Mouse (Mus musculus) ES-E14 (cell line): ENCODE data around the gene Il15ra. TPM values are rescaled to one million over a fixed set of nuclear protein-coding genes. Genes with fewer than 3 reads are reported as not detected.

Source experiments
- DNase-seq: peaks from one replicate; pipeline ENCODE4 v3.0.0-alpha.2; 2013; ENCODE audit warnings: low read depth, low spot score
- H3K27ac ChIP-seq: 2 replicates; pipeline ENCODE4 v1.5.1; 2012; ENCODE audit warnings: low read depth, mild to moderate bottlenecking, low read length, moderate library complexity, mixed read lengths; ENCODE audit not compliant: poor library complexity, insufficient read depth, severe bottlenecking
- H3K36me3 ChIP-seq: 2 replicates; pipeline ENCODE4 v1.6.1; 2012; ENCODE audit warnings: mild to moderate bottlenecking, low read length, moderate library complexity, mixed read lengths; ENCODE audit not compliant: control insufficient read depth, poor library complexity, insufficient read depth, severe bottlenecking
- H3K4me1 ChIP-seq, 2 experiments: fragments of 150-350 bp in 1 of 2; sonication (generic) in 1 of 2; 2 replicates each; pipeline ENCODE4 v1.6.1; 2012; ENCODE audit warnings: low read length in 2 of 2, mild to moderate bottlenecking in 1 of 2, mixed read lengths in 1 of 2; ENCODE audit not compliant: control insufficient read depth in 2 of 2, insufficient read depth in 2 of 2, poor library complexity in 1 of 2
- H3K4me3 ChIP-seq, 2 experiments: fragments of 150-350 bp in 1 of 2; sonication (generic) in 1 of 2; 2 replicates each; pipeline ENCODE4 v1.5.1; 2012; ENCODE audit warnings: low read length in 2 of 2, low read depth in 1 of 2, mild to moderate bottlenecking in 1 of 2, mixed read lengths in 1 of 2; ENCODE audit not compliant: insufficient read depth in 1 of 2, poor library complexity in 1 of 2, severe bottlenecking in 1 of 2
- H3K9ac ChIP-seq: 2 replicates; pipeline ENCODE4 v1.6.1; 2012; ENCODE audit warnings: low read depth, mild to moderate bottlenecking, low read length, mixed read lengths; ENCODE audit not compliant: poor library complexity, insufficient read depth, severe bottlenecking
- H3K9me3 ChIP-seq: fragments of 150-350 bp; sonication (generic); 2 replicates; pipeline ENCODE4 v1.6.1; 2012; ENCODE audit warnings: low read depth, mild to moderate bottlenecking, low read length; ENCODE audit not compliant: control insufficient read depth, insufficient read depth
- CHD2 ChIP-seq: IDR thresholded peaks from 2 replicates; pipeline ENCODE4 v1.6.1; 2014; ENCODE audit warnings: mild to moderate bottlenecking, low read depth, low read length, inconsistent platforms
- HCFC1 ChIP-seq: IDR thresholded peaks from 2 replicates; pipeline ENCODE4 v1.6.1; 2012; ENCODE audit warnings: low read length, inconsistent platforms, borderline replicate concordance; ENCODE audit not compliant: insufficient read depth
- MAFK ChIP-seq: IDR thresholded peaks from 2 replicates; pipeline ENCODE4 v1.6.1; 2014; ENCODE audit warnings: mild to moderate bottlenecking, low read depth, low read length, inconsistent platforms; ENCODE audit not compliant: insufficient read depth
- ZC3H11A ChIP-seq: IDR thresholded peaks from 2 replicates; pipeline ENCODE4 v1.6.1; 2012; ENCODE audit warnings: low read depth, mild to moderate bottlenecking, inconsistent platforms, low read length, borderline replicate concordance
- ZNF384 ChIP-seq: IDR thresholded peaks from 2 replicates; pipeline ENCODE4 v1.6.1; 2012; ENCODE audit warnings: low read depth, low read length, inconsistent platforms
- in situ Hi-C, 2 experiments: fragments of 600-800 bp; cut with MboI; formaldehyde crosslinking; loops; one replicate each; pipeline ENCODE4 v1.15.1; 2025; ENCODE audit warnings: low sequenced_read_pairs in 2 of 2, inconsistent platforms in 1 of 2; ENCODE audit not compliant: unreplicated experiment in 2 of 2
- total RNA-seq: library from RNA; depleted of rRNA; stranded (reverse); fragments of 300-350 nt; gene quantifications from 2 replicates; pipeline ENCODE4 v1.2.3, GENCODE M21; 2012

Gene Il15ra
- total RNA-seq, 1 experiment = 2.4 TPM

DNA sequence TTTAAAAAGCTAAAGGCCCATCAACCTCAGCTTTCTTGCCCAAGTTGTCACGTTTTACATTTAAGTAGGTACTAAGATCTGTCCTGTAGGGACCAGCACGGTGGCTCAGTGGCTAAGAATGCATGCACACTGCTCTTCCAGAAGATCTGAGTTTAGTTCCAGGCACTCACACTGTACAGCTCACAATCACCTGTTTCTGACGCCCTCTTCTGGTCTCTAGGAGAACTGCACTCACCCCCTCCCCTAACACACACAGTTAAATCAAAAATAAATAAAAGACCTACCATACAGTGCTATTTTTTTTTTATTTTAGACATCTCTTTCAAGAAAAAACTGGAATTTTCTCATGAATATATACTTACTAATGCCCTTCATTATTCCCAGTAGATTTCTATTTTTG is 32.9 kb upstream of the Il15ra start:
- H3K27ac ChIP-seq = no peak overlapping the region
- no peak for TF ChIP-seq ZC3H11A
- no peak for TF ChIP-seq CHD2
- no peak for TF ChIP-seq ZNF384
- no peak for TF ChIP-seq MAFK
- no peak for TF ChIP-seq HCFC1
- H3K9ac ChIP-seq = no peak overlapping the region
- H3K4me1 ChIP-seq = no peaks in the 10 kb centered on the region
- no peaks in the 10 kb centered on the region for H3K9me3 ChIP-seq
- no peak overlapping the region for H3K4me3 ChIP-seq
- in situ Hi-C loops = no loop called here
- H3K36me3 ChIP-seq = no peaks in the 10 kb centered on the region
- DNase-seq = no peak

DNA sequence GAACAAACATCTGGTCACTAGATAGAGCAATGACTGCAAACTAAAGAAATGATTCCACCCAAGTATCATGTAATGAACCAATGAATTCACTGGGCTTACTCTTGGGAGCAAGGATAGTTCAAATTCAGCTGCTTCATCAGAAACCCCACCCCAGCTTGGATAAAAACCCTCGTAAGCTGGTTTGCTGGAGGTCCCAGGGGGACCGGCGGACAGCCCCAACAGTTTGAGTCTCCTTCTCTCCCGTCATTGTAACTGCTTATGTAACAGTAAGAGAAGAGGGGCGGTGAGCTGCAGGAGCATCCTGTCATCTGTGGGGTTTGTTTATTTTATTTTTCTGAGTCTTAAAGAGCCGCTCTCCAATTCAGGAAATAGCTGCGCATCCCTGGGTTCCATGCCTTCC is 25.5 kb upstream of the Il15ra start:
- in situ Hi-C loops = no loop called here

DNA sequence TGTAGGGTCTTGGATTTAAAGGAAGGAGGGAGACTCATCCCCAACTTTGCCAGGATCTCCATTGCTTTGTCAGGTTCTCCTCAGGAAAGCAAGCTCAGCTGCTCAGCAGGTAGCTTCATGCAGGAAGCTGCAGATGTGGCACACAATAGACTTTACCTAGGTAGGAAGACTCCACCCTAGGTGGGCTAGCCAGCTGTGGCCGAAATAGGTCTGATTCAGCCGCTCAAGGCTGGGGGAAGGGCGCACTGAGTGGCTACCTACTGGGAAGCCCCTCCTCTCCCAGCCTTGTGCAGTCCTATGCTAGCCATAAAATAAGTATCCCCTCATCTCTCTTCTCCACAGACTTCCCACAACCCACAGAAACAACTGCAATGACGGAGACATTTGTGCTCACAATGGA is 22.4 kb upstream of the Il15ra start:
- no peak overlapping the region for H3K27ac ChIP-seq
- in situ Hi-C loops = no loop called here
- TF ChIP-seq ZC3H11A (no peak), MAFK (no peak), ZNF384 (no peak), HCFC1 (no peak), CHD2 (no peak)

More for the DNA sequence above, 25.5 kb upstream of the Il15ra start:
- Histone ChIP-seq H3K4me3 (no peak overlapping the region), H3K36me3 (no peaks in the 10 kb centered on the region), H3K4me1 (peaks cover 8 to 16% of the 10 kb centered on the region in 2 experiments; a peak in 2 of 4 replicates), H3K9me3 (no peaks in the 10 kb centered on the region), H3K9ac (no peak overlapping the region), H3K27ac (no peak overlapping the region)
- DNase-seq = no peak
- TF ChIP-seq ZC3H11A = no peak
- TF ChIP-seq MAFK = no peak
- TF ChIP-seq HCFC1 = no peak
- TF ChIP-seq ZNF384 = no peak
- no peak for TF ChIP-seq CHD2

DNA sequence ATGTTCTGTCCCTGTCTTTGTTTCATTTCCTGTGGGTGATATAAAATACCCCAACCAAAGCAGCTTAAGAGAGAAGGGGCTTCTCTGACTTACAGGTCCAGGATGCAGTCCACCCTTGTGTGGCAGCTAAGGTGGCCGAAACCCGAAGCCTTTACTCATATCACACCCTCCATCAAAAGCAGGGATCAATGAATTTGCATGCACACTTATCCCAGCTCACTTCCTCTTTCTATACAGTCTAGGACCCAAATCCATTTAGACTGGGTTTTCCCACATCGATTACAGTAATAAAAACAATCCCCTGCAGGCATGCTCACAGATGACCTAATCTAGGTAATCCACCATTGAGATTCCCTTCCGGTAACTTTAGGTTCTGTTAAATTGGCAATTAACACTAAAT is 18.6 kb upstream of the Il15ra start:
- in situ Hi-C loops = no loop called here
- no peak overlapping the region for H3K4me3 ChIP-seq

More for the DNA sequence above, 22.4 kb upstream of the Il15ra start:
- no peak overlapping the region for H3K4me3 ChIP-seq
- H3K9ac ChIP-seq = no peak overlapping the region
- H3K36me3 ChIP-seq = no peaks in the 10 kb centered on the region
- no peaks in the 10 kb centered on the region for H3K9me3 ChIP-seq
- peaks cover 8 to 16% of the 10 kb centered on the region in 2 experiments; a peak in 2 of 4 replicates for H3K4me1 ChIP-seq
- DNase-seq = no peak

DNA sequence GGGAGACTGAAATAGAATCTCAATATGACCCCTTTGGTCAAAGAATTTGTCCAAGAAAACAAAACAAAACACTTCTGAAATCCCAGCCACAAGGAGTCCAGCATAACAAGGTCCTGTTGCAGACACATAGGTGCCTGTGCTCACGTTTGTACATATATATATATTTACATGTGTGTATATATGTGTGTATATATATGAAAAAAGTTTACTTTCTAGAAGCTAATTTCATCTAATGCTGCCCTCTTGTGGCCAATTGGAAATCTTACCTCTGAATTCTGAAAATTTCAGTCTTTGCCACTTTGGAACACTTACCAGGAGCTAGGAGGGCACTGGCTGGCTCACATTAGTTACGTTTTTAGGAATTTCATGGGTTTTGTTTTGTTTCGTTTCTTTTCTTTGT is 17.7 kb upstream of the Il15ra start:
- H3K36me3 ChIP-seq = no peaks in the 10 kb centered on the region
- in situ Hi-C loops = no loop called here

More for the DNA sequence above, 18.6 kb upstream of the Il15ra start:
- DNase-seq = no peak
- H3K9ac ChIP-seq = no peak overlapping the region
- no peaks in the 10 kb centered on the region for H3K9me3 ChIP-seq
- TF ChIP-seq ZC3H11A = no peak
- TF ChIP-seq MAFK = no peak
- TF ChIP-seq HCFC1 = no peak
- TF ChIP-seq ZNF384 = no peak
- TF ChIP-seq CHD2 = no peak
- peaks cover 8 to 14% of the 10 kb centered on the region in 2 experiments; a peak in 2 of 4 replicates for H3K4me1 ChIP-seq
- H3K36me3 ChIP-seq = no peaks in the 10 kb centered on the region
- H3K27ac ChIP-seq = no peak overlapping the region

More for the DNA sequence above, 17.7 kb upstream of the Il15ra start:
- Histone ChIP-seq H3K4me1 (peaks cover 8% of the 10 kb centered on the region in 2 experiments; a peak in 2 of 4 replicates), H3K4me3 (no peak overlapping the region), H3K9me3 (no peaks in the 10 kb centered on the region), H3K9ac (no peak overlapping the region), H3K27ac (no peak overlapping the region)
- TF ChIP-seq MAFK (no peak), CHD2 (no peak), ZNF384 (no peak), ZC3H11A (no peak), HCFC1 (no peak)
- DNase-seq = no peak
